Mouse (Mus musculus): Measurements from ENCODE around the gene Nrde2. TPM values are rescaled to one million over a fixed set of nuclear protein-coding genes. Genes with fewer than 3 reads are reported as not detected.

Gene Nrde2
- polyA plus RNA-seq, 1 experiment from 2014 or later: 12.7 TPM

DNA sequence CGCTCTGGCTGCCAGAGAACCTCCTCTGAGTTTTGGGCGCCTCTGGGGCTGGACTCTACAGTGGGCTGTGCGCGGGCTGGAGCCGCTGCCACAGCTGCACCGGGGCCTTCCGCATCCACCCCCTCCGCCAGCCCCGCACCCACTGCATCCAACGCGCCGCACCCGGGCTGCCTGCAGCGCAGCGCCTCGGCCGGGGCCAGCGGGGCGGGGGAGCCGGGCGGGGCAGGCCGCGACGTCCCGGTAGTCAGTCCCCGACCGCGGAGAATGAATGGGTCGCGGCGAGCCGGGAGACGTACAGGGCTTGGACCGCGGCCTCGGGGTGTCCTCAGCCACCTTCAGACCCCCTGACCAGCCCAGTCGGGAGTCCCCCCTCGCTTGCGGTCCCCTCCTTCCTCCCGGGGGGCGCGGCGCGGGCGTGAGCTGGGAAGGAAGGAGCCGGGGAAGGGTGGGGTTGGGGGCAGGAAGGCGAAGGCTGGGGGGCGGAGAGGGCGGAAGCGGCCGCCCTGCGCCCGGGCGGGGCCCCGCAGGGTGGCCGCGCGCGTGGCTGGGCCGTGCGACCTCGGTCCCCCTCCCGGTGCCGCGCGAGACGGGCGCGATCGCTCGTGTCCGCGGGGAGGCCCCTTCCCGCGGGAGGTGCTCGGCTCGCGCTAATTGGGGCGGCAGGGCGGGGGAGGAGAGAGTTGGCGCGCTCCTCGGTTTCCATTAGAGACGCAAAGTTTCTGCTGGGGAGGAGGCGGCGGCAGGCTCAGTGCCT, 40.6 kb upstream of the Nrde2 start:
- H3K36me3 ChIP-seq (ENCODE audit: control insufficient read depth, insufficient read depth, low read length): peaks cover 16% of the 10 kb centered on the region
- H3K27me3 ChIP-seq (ENCODE audit: control insufficient read depth, insufficient read depth, low read depth, low read length): no peaks in the 10 kb centered on the region
- 0% methylated on average over 28 of the region's 86 CpGs for WGBS
- peak overlapping the region; percentile 93 for H3K27ac ChIP-seq (ENCODE audit: low read length)
- H3K4me2 ChIP-seq (ENCODE audit: low read length): peak overlapping the region; percentile 80
- H3K9ac ChIP-seq (ENCODE audit: low read depth, low read length): peak overlapping the region; percentile 99
- peaks cover 24% of the 10 kb centered on the region for H3K4me1 ChIP-seq (ENCODE audit: control insufficient read depth, insufficient read depth, low read length)
- peak overlapping the region; percentile 99 for H3K4me3 ChIP-seq (ENCODE audit: low read depth, low read length)
- no peaks in the 10 kb centered on the region for H3K9me3 ChIP-seq (replicated peaks; ENCODE audit: control insufficient read depth, low read length, poor library complexity, severe bottlenecking)
- peak; percentile 79 for ATAC-seq

DNA sequence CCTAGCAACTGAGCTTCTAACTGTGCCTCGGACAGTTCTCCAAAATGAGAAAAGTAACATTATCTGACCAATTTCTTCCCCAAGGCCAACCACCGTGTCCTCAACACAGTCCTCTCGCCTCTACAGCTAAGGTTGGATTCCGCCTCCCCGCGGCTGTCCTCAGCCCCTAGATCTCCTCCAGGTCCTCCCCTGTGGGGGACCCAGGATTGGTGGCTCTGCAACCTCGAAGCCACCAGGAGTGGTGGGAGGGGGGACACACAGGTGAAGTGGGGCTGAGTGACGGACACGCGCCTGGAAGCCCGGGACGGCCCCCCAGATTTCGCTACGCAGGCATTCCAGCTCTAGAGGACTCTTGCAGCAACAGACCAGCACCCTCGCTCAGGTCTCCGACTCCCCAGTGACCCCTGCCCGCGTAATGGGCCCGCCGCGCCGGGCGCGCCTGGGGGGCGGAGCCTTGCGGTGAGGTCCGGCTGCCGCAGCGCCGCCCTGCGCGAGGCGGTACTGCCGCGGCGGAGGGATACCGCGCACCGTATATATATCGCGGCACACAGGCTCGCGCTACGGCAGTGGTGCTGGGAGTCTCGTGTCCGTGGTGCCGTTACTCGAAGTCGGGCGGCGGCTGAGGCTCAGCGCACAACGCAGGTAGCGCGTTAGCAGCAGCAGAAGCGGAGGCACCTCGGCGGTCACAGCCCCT, 39.7 kb upstream of the Nrde2 start, which contains the start of gene Calm1:
Gene Calm1, plus strand, starts transcription at position 469 of the 694 bp plus-strand sequence.
- peak; percentile 89 for ATAC-seq
- H3K4me1 ChIP-seq (ENCODE audit: control insufficient read depth, insufficient read depth, low read length): peaks cover 23% of the 10 kb centered on the region
- no peaks in the 10 kb centered on the region for H3K9me3 ChIP-seq (replicated peaks; ENCODE audit: control insufficient read depth, low read length, poor library complexity, severe bottlenecking)
- H3K36me3 ChIP-seq (ENCODE audit: control insufficient read depth, insufficient read depth, low read length): peaks cover 13% of the 10 kb centered on the region
- peak within 1 kb of the TSS; percentile 93 for H3K27ac ChIP-seq (ENCODE audit: low read length)
- peak within 1 kb of the TSS; percentile 80 for H3K4me2 ChIP-seq (ENCODE audit: low read length)
- H3K4me3 ChIP-seq (ENCODE audit: low read depth, low read length): peak within 1 kb of the TSS; percentile 99
- no peaks in the 10 kb centered on the region for H3K27me3 ChIP-seq (ENCODE audit: control insufficient read depth, insufficient read depth, low read depth, low read length)
- peak within 1 kb of the TSS; percentile 99 for H3K9ac ChIP-seq (ENCODE audit: low read depth, low read length)
- under 1% methylated on average over 55 of the region's 58 CpGs for whole genome bisulfite sequencing

DNA sequence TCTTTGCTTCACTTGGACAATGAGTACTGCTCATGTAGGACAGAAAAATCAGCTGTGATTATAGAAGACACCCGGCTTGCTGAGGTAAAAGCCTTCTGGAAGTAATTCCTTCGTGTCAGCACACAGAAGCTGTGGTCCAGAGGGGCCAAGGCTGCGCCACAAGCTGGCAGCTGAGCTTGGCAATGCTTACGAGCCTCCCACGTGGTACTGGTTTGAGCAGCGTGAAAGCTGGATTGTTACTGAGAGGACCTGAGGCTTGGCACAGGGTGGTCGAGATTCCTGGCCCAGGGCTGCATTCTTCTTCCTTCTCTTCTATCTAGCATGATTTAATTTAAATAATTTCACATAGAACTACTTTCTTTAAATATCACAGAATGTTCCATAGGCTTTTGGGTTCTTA, 37.3 kb upstream of the Nrde2 start:
- Histone ChIP-seq H3K4me3 (ENCODE audit: low read depth, low read length) (no peak overlapping the region), H3K9me3 (replicated peaks; ENCODE audit: control insufficient read depth, low read length, poor library complexity, severe bottlenecking) (no peaks in the 10 kb centered on the region), H3K36me3 (ENCODE audit: control insufficient read depth, insufficient read depth, low read length) (no peaks in the 10 kb centered on the region), H3K27ac (ENCODE audit: low read length) (no peak overlapping the region), H3K4me2 (ENCODE audit: low read length) (no peak overlapping the region), H3K4me1 (ENCODE audit: control insufficient read depth, insufficient read depth, low read length) (peaks cover 4% of the 10 kb centered on the region; the same call in 1 of the 2 replicates), H3K27me3 (ENCODE audit: control insufficient read depth, insufficient read depth, low read depth, low read length) (no peaks in the 10 kb centered on the region), H3K9ac (ENCODE audit: low read depth, low read length) (no peak overlapping the region)
- 61% methylated on average over 7 of the region's 7 CpGs for whole genome bisulfite sequencing
- no peak for ATAC-seq

DNA sequence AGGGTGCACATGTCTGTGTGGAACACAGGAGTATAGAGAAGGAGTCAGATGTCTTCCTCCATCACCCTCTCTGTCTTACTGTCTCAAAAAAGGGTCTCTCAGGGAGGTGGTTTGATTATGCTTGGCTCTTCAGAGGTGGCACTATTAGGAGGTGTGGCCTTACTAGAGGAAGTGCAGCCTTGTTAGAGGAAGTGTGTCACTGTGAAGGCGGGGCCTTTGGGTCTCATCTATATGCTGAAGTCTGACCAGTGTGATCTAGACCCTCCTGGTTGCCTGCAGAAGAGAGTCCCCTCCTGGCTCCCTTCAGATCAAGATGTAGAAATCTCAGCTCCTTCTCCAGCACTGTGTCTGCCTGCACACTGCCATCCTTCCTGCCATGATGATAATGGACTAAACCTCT, 34.7 kb upstream of the Nrde2 start:
- WGBS: 81% methylated on average over 1 of the region's 1 CpGs
- H3K27me3 ChIP-seq (ENCODE audit: control insufficient read depth, insufficient read depth, low read depth, low read length): no peaks in the 10 kb centered on the region
- H3K4me3 ChIP-seq (ENCODE audit: low read depth, low read length): no peak overlapping the region
- no peaks in the 10 kb centered on the region for H3K9me3 ChIP-seq (replicated peaks; ENCODE audit: control insufficient read depth, low read length, poor library complexity, severe bottlenecking)
- H3K4me2 ChIP-seq (ENCODE audit: low read length): no peak overlapping the region
- H3K4me1 ChIP-seq (ENCODE audit: control insufficient read depth, insufficient read depth, low read length): peaks cover 4% of the 10 kb centered on the region; the same call in 1 of the 2 replicates
- H3K36me3 ChIP-seq (ENCODE audit: control insufficient read depth, insufficient read depth, low read length): no peaks in the 10 kb centered on the region
- ATAC-seq: no peak
- H3K27ac ChIP-seq (ENCODE audit: low read length): no peak overlapping the region
- H3K9ac ChIP-seq (ENCODE audit: low read depth, low read length): no peak overlapping the region

DNA sequence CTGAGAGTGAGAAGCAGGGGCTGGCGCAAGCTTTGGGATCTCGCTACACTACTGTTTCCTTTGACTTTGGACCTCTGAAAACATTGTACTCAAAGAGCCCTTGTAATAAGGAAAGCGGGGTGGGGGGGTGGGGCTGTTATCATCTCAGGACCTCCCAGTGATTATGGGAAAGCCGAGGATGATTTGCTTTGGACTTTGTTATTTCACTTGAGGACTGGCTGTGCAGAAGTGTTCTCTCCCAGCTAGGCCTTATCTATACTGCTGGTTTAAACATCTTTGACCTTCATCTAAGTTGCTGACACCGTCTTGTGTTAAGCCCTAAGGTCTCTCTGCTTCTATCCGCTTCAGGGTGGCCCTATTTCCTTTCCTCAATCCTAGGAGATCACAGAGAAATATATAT, 31.3 kb upstream of the Nrde2 start:
- Histone ChIP-seq H3K4me3 (ENCODE audit: low read depth, low read length) (no peak overlapping the region), H3K27ac (ENCODE audit: low read length) (no peak overlapping the region), H3K4me1 (ENCODE audit: control insufficient read depth, insufficient read depth, low read length) (peaks cover 14% of the 10 kb centered on the region), H3K36me3 (ENCODE audit: control insufficient read depth, insufficient read depth, low read length) (no peaks in the 10 kb centered on the region), H3K27me3 (ENCODE audit: control insufficient read depth, insufficient read depth, low read depth, low read length) (no peaks in the 10 kb centered on the region), H3K9me3 (replicated peaks; ENCODE audit: control insufficient read depth, low read length, poor library complexity, severe bottlenecking) (no peaks in the 10 kb centered on the region), H3K9ac (ENCODE audit: low read depth, low read length) (no peak overlapping the region), H3K4me2 (ENCODE audit: low read length) (no peak overlapping the region)
- ATAC-seq: no peak
- 92% methylated on average over 6 of the region's 6 CpGs for WGBS

DNA sequence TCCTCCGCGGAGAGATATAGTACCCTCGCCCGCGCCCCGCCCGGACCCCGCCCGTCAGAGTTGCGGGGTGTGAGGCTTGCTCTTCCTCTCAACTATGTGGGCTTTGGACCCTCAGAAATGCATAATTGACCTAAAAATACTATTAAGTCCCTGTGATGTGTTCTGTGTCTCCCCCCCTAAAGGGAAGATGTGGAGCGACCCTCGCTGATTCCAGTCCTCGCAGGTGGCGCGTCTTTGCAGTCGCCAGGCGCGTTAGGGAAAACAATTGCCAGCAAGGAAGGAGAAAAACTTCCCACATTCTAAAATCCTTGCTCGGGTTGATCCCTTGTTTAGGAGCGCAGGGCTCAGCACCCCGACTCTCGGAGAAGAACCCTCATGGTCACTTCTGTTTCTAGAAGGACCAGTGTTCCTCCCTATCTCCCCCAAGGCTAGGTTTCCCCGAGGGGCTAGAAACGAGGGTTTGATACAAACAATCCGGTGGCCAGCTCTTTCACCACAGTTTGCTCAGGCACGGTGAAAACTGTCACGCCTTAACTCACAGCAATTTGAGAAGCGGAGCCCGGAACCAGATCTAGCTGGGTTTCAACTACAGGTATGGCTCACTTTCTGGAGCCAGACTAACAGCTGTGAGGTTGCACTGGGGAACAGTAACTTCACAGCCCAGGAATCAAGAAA, 28.4 kb upstream of the Nrde2 start:
- WGBS: 1% methylated on average over 29 of the region's 29 CpGs
- no peak for ATAC-seq
- H3K4me1 ChIP-seq (ENCODE audit: control insufficient read depth, insufficient read depth, low read length): peaks cover 17% of the 10 kb centered on the region

DNA sequence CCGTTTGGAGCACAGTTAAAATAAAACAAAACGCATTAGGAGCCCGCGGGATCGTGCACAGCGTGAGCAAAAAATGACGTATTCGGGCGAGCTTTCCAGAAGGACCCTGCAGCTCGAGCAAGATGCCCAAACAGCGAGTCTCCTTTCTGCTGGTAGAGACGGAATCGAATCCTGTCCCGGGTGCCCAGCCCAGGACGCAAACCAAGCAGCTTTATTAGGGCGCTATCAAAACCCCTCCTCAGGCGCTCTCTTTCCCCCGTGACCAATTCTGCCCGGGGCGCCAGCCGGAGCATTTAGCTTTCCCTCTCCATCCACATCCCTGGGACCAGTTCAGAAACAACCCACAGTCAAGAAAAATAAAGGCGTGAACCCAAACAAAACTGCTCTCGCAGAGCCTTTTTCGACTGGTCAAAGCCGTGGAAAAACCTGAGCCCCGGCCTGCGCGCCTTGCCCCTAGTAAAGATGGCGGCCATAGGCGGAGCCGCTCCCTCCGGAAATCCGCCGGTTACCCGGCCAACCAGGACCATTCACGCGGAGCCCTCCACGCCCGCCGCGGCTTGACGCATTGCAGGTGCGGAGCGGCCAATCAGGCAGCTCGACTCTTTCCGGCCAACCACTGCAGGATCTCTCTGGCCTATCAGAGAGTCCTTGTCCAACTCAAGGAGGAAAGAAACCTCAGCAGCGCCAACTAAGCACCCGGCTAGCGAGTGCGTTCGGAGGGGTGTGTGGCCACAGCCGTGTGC, 27.7 kb upstream of the Nrde2 start:
- Histone ChIP-seq H3K9ac (ENCODE audit: low read depth, low read length) (peak overlapping the region; percentile 88), H3K4me2 (ENCODE audit: low read length) (peak overlapping the region; percentile 80), H3K27ac (ENCODE audit: low read length) (peak overlapping the region; percentile 100), H3K36me3 (ENCODE audit: control insufficient read depth, insufficient read depth, low read length) (no peaks in the 10 kb centered on the region), H3K4me3 (ENCODE audit: low read depth, low read length) (peak overlapping the region; percentile 65), H3K9me3 (replicated peaks; ENCODE audit: control insufficient read depth, low read length, poor library complexity, severe bottlenecking) (no peaks in the 10 kb centered on the region), H3K4me1 (ENCODE audit: control insufficient read depth, insufficient read depth, low read length) (peaks cover 17% of the 10 kb centered on the region), H3K27me3 (ENCODE audit: control insufficient read depth, insufficient read depth, low read depth, low read length) (no peaks in the 10 kb centered on the region)
- peak; percentile 99 for ATAC-seq
- WGBS: under 1% methylated on average over 52 of the region's 52 CpGs

More for the DNA sequence above, 28.4 kb upstream of the Nrde2 start:
- Histone ChIP-seq H3K27me3 (ENCODE audit: control insufficient read depth, insufficient read depth, low read depth, low read length) (no peaks in the 10 kb centered on the region), H3K4me3 (ENCODE audit: low read depth, low read length) (peak overlapping the region; percentile 65), H3K9me3 (replicated peaks; ENCODE audit: control insufficient read depth, low read length, poor library complexity, severe bottlenecking) (no peaks in the 10 kb centered on the region), H3K9ac (ENCODE audit: low read depth, low read length) (peak overlapping the region; percentile 75), H3K27ac (ENCODE audit: low read length) (peak overlapping the region; percentile 100), H3K4me2 (ENCODE audit: low read length) (peak overlapping the region; percentile 73), H3K36me3 (ENCODE audit: control insufficient read depth, insufficient read depth, low read length) (no peaks in the 10 kb centered on the region)

DNA sequence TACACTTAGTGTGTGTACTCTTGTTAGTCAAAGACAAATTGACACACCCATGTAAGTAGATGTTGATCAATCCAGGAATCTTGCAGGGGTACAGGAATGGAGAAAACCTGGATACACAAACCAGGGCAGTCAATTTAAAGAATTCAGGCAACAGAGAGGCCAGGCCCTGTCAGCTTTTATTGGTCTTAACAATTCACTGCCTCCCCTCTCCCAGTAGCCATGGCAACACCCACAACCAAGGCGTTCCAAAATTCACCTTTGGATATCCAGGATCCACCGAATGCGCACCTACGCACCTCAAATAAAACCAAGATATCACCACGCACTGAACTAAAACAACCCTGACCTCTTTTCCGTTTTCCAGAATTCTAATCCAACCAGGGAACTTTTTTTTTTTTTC, 26.9 kb upstream of the Nrde2 start:
- Histone ChIP-seq H3K36me3 (ENCODE audit: control insufficient read depth, insufficient read depth, low read length) (no peaks in the 10 kb centered on the region), H3K27ac (ENCODE audit: low read length) (peak overlapping the region; percentile 100), H3K4me1 (ENCODE audit: control insufficient read depth, insufficient read depth, low read length) (peaks cover 17% of the 10 kb centered on the region), H3K27me3 (ENCODE audit: control insufficient read depth, insufficient read depth, low read depth, low read length) (no peaks in the 10 kb centered on the region), H3K9ac (ENCODE audit: low read depth, low read length) (peak overlapping the region; percentile 88), H3K9me3 (replicated peaks; ENCODE audit: control insufficient read depth, low read length, poor library complexity, severe bottlenecking) (no peaks in the 10 kb centered on the region), H3K4me2 (ENCODE audit: low read length) (peak overlapping the region; percentile 80), H3K4me3 (ENCODE audit: low read depth, low read length) (peak overlapping the region; percentile 65)
- no peak for ATAC-seq
- 2% methylated on average over 6 of the region's 6 CpGs for WGBS

Measured in midbrain, embryonic 16.5 days (tissue).